Mouse (Mus musculus) bone marrow macrophage, adult 2 months (primary cell): ENCODE results near the gene Cdhr2.

Experiments used
- CTCF ChIP-seq: IDR thresholded peaks from 2 replicates; pipeline ENCODE4 v1.5.1; 2012; ENCODE audit warnings: low read depth, mild to moderate bottlenecking, low read length, moderate library complexity
- POLR2A ChIP-seq: IDR thresholded peaks from 2 replicates; pipeline ENCODE4 v1.6.1; 2012; ENCODE audit warnings: mild to moderate bottlenecking, low read depth, low read length, borderline replicate concordance

DNA sequence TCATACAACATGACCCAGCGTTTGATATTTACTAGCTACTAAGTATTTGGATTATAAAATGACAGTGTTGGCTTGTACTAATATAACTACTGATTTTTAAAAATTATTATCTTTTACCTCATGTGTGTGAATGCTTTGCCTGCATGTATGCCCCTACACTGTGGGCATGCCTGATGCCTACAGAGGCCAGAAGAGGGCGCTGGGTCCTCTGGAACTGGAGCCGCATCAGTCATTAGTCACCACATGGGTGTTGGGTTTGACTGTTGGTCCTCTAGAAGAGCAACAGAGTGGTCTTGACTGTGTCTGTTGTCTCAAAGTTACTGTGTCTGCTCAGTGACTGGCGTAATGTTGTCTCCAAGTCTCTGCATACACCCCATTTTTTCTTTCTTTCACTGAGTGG, 13.1 kb downstream of the Cdhr2 start:
- TF ChIP-seq CTCF (no peak), POLR2A (no peak)
